Mouse (Mus musculus): ENCODE results near the gene Lmtk3.

Gene Lmtk3

DNA sequence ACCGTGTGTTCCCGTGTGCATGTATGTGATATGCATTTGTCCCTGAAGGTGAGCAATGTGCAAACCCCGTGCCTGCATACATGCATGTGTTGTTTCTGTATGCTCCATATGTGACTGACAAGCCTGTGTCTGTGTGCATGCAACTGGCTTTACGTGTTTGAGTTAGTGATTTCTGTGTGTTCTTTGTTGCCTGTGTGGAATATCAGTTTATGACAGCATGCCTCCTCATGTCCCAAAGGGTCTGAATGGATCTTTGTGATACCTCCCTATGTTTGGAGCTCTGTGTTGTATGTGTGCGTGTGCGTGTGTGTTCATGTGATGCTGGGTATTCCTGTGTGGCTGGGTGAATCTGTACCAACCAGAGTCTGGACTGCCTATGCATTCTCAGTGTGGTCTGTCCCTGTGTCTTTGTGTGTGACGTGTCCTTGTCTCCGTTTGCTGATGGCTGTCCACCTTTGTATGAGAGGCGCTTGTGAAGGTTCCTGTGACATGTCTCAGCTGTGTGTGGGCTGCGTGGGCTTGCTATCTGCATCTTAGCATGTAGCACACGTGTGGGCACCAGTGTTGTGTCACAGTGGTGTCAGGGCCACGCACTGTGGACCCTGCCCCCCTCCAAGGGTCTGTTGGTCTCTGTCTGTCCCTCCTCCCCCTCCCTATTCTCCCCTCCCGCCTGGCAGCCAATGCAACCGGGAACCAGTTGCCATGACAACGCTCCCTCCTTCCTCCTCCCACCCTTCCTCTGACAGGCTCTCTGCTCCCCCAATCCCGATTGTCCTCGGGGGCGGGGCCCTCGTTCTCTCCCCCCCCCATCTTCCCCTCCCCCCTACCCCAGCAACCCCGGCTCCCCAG is 1.2 kb downstream of the Lmtk3 start, which contains the start of gene Sult2b1:
Gene Sult2b1 (minus strand): TSS at position 146 of the 849 bp plus-strand sequence.
- peak; percentile 92 for DNase-seq (ENCODE audit: inconsistent ontology term)

DNA sequence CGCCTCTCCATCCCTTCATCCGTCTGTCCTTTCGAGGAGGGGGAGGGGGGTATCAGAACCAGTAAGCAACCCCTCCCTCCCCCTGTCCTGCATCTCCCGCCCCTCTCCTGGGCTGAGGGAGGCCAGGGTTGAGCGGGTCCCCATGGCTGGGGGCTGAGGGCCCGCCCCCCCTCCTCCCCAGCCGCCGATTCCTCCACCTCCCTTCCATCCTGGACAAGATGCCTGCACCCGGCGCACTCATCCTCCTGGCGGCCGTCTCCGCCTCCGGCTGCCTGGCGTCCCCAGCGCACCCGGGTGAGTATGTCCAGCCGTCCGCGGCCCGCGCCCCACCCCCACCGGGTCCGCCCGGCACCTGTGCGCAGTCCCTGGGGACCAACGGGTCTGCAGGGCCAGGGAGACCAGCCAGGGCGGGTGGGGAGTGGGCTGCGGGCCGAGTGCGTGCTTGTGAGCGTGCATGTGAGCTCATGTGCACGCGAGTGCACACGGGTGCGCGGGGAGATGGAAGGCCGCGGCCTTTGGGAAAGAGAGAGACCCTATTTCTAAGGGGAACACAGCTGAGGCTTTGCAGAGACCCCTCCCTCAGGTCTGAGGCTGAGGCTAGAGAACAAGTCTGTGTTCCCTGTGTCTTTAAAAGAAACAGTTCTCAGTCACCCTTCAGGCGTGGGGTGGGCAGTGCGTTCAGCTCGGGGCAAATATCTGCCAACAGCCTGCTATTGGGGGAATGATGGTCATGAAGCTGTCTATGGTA is 2.0 kb downstream of the Lmtk3 start:
- peak; percentile 75 for DNase-seq (ENCODE audit: inconsistent ontology term)

DNA sequence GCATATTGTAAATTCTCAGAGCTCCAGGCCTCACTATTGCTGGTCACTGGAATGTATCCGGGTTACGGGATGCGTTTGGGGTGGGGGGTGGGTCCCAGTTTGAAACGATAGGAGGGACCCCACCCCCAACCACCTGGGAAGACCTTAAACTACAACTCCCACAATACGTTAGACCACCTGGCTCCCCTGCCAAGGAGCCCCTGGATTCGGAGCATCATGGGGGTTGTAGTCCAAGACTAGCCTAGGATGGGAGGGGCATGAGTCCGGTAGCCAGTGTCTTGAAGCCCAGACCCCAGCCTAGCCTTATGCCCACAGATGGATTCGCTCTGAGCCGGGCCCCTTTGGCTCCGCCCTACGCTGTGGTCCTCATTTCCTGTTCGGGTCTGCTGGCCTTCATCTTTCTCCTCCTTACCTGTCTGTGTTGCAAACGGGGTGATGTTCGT is 2.6 kb downstream of the Lmtk3 start:
- peak; percentile 78 for DNase-seq (ENCODE audit: inconsistent ontology term)

DNA sequence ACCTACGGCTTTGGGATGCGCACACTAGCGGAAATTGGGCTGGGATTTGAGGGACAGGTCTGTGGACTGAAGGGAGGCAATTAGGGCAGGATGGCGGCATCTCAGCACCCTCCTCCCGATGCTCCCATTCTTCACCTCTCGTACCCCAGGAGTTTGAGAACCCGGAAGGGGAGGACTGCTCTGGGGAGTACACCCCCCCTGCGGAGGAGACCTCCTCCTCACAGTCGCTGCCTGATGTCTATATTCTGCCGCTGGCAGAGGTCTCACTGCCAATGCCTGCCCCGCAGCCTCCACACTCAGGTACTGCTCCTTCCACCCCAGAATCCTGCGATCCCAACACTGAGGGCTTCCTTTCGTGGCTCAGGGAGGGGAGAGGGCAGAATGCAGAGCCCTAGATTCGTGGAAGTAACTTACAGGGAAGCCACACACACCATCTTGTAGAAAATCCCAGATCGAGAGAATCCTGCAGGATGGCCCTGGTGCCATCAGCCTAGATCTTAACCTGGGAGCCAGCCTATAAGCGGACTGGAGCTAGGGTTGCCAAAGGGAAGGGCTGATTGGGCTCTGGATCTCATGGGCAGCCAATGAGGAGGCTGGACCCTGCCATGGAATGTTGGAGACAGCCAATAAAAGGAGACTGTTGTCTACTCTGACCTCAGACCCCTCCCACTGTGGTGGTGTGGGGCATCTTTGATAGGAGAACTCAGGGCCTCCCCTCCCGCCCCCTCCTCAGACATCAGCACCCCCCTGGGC is 3.3 kb downstream of the Lmtk3 start:
- DNase-seq (ENCODE audit: inconsistent ontology term) = no peak

DNA sequence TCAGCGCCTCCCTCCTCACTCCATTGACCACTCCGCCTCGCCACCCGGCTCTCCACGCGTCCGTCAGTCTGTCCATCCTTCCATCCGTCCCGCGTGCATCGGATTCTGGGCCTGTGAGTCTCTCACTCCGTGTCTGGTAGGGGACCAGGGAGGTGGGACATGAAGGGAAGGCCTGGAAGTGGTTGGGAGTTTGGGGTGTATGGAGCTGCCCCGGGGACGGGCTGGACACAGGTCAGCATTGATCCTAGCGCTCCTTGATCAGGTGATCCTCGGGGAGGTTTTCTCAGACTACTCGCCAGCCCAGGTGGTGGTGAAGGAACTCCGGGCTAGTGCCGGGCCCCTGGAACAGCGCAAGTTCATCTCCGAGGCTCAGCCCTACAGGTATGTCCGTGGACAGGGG is 4.1 kb downstream of the Lmtk3 start:
- DNase-seq (ENCODE audit: inconsistent ontology term) = no peak

DNA sequence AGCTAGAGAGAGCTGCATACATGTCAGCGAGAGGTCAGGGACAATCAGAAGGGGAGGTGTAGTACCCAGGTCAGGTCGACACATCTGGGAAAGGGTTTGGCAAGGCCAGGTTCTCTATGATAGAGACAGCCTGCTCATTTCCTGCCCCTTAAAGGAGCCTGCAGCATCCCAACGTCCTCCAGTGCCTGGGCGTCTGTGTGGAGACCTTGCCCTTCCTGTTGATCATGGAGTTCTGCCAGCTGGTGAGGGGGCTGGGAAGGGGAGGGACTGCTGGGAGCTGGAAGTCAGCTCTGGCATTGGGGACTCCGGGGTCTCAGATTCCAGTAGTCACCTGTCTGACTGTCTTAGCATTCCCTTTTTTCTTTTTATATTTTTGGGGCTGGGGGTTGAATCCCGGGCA is 7.2 kb downstream of the Lmtk3 start:
- no peak for DNase-seq (ENCODE audit: inconsistent ontology term)

DNA sequence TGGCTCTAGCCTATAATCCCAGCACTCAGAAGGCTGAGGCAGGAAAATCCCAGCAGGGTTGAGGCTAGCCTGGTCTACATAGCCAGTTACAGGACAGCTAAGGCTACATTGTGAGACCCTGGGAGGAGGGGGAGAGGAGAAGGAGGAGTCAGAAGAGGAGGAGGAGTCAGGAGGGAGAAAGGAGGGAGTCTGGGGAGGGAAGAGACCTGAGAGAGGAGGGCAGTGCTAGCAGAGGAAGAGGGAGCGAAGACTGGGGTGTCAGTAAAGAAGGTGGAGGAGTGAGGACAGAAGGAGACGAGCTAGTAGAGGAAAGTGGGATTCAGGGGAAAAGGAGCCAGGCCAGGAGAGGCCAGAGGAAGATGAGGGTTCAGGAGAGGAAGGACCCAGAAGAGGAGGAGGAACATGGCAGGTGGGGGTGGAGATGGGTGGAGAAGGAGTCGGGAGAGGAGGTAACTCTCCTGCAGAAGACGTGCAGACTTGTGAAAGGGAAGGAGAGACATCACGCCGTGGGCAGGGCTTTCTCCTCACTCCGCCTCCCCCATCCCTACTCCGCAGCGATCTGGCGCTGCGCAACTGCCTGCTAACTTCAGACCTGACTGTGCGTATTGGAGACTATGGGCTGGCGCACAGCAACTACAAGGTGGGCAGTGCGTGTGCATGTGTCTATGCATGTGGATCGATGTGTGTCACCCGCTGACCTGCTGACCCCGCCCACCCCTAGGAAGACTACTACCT is 8.4 kb downstream of the Lmtk3 start:
- no peak for DNase-seq (ENCODE audit: inconsistent ontology term)

DNA sequence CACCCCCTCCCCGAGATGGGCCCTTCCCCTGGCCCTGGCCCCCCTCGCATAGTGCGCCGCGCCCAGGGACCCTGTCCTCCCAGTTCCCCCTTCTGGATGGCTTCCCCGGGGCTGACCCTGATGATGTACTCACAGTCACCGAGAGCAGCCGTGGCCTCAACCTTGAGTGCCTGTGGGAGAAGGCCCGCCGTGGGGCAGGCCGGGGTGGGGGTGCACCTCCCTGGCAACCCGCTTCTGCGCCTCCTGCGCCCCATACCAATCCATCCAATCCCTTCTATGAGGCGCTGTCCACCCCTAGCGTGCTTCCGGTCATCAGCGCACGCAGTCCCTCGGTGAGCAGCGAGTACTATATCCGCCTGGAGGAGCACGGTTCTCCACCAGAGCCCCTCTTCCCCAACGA is 9.7 kb downstream of the Lmtk3 start:
- DNase-seq (ENCODE audit: inconsistent ontology term) = no peak

DNA sequence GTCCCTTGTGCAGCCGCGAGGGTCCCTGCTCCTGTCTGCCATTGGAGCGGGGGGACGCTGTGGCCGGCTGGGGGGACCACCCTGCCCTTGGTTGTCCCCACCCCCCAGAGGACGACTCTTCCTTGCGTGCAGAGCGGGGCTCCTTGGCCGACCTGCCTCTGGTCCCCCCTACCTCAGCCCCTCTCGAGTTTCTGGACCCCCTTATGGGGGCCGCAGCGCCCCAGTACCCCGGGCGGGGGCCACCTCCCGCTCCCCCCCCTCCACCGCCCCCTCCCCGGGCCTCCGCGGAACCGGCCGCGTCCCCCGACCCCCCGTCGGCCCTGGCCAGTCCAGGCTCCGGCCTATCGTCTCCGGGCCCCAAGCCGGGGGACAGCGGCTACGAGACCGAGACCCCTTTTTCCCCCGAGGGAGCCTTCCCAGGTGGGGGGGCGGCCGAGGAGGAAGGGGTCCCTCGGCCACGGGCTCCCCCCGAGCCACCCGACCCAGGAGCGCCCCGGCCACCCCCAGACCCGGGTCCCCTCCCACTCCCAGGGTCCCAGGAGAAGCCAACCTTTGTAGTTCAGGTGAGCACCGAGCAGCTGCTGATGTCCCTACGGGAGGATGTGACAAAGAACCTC is 10.5 kb downstream of the Lmtk3 start:
- DNase-seq (ENCODE audit: inconsistent ontology term) = no peak

DNA sequence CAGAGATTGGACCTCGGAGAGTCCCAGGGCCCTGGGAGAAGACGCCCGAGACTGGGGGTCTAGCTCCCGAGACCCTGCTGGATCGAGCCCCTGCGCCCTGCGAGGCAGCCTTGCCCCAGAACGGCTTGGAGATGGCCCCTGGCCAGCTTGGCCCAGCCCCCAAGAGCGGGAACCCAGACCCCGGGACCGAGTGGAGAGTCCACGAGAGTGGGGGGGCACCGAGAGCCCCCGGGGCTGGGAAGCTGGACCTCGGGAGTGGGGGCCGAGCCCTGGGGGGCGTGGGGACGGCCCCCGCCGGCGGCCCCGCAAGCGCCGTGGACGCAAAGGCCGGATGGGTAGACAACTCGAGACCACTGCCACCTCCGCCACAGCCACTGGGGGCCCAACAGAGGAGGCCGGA is 11.4 kb downstream of the Lmtk3 start:
- no peak for DNase-seq (ENCODE audit: inconsistent ontology term)

DNA sequence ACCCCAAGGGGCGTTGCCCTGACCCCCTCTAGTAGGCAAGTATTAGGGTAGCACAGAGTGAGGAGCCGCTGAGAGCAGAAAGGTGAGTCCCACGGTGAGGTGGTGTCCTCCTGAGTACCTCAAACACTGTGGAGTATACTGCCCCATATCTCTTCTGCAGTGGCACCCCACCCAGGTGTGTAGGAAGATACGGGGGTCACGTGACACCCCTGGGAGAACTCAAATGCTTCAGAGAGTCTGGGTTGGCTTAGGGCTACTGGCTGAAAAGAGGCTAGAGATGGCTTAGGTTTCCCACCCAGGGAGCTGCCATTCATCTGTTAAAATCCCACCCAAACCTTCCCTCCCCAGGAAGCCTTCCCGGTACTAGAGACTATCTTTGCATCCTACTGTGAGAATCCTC is 13.4 kb downstream of the Lmtk3 start:
- DNase-seq (ENCODE audit: inconsistent ontology term) = no peak

DNA sequence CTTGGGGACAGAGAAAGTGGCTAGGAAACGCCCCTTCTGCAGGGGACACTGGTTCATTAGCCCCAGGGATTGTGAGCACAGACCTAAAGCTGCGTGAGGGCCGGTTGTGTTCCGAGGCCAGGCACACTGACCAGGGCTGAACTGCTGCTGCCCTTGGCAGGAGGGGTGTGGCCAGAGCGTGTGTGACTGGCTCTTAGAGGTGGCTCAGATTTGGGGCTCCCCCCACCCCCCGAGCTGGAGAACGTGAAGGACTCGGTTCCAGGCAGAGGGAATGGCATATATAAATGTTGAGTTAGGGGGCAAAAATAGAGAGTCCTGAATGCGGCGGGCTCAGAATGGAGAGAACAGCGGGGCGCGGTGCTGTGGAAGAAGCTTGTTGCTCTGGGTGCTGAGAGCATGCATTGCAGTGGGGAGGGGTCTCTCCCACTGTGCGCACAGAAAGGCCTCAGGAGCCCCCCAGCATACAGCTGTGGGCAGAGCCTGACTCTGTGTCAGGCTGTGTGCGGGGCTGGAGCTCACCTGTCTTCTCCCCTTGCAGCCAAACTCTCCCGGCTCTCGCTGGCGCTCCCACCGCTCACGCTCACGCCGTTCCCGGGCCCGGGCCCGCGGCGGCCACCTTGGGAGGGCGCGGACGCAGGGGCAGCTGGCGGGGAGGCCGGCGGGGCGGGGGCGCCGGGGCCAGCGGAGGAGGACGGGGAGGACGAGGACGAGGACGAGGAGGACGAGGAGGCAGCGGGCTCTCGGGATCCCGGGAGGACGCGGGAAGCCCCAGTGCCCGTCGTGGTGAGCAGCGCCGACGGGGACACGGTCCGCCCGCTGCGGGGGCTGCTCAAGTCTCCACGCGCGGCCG is 14.3 kb downstream of the Lmtk3 start:
- DNase-seq (ENCODE audit: inconsistent ontology term) = no peak

DNA sequence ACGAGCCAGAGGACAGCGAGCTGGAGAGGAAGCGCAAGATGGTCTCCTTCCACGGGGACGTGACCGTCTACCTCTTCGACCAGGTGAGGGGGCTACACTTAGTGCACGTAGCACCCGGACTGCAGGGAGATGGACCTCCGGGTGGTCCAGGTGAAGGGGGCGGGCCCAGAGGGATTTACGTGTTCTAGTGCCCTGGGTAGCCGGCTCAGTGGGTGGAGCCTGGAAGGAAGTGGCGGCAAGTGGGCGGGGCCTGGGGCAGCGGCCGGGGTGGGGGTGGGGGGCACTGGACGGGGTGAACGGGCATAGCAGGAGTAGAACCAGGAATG is 14.9 kb downstream of the Lmtk3 start:
- DNase-seq (ENCODE audit: inconsistent ontology term) = no peak

DNA sequence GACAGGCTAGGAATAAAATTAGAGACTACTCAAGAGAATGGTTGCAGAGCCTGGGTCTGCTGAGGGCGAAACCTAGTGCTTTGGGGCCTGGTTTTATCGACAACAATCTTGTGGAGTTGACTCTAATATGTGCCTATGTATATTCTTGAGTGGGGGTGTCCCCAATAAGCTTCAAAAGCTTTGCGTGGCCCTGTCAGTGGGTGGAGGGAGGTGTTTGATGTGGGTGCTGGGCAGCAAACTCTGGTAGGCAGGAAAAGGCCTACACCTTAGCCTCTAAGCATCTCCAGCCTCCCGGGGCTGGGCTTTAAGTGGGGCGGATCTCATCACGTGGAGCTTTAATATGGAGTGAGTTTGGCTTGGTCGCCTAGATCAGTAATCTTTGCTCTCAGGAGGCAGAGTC is 15.4 kb downstream of the Lmtk3 start:
- no peak for DNase-seq (ENCODE audit: inconsistent ontology term)

DNA sequence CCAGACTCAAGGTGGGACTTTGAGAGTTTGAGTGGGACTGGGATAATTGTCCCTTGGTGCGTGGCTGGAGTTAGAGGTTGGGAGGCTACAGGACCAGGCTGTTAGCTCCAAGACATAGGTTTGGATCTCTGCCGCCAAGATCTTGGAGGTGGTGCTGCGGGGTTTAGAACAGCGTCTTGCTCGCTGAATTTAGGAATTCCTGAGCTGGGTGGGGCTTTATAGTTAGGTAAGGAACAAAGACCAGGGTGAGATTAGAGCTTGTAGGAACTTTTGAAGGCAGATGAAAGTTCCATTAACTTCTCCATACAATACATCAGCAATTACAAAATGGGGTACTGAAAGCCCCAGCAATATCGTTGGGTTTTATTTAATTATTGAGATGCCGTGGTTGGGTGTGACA is 16.5 kb downstream of the Lmtk3 start:
- no peak for DNase-seq (ENCODE audit: inconsistent ontology term)

DNA sequence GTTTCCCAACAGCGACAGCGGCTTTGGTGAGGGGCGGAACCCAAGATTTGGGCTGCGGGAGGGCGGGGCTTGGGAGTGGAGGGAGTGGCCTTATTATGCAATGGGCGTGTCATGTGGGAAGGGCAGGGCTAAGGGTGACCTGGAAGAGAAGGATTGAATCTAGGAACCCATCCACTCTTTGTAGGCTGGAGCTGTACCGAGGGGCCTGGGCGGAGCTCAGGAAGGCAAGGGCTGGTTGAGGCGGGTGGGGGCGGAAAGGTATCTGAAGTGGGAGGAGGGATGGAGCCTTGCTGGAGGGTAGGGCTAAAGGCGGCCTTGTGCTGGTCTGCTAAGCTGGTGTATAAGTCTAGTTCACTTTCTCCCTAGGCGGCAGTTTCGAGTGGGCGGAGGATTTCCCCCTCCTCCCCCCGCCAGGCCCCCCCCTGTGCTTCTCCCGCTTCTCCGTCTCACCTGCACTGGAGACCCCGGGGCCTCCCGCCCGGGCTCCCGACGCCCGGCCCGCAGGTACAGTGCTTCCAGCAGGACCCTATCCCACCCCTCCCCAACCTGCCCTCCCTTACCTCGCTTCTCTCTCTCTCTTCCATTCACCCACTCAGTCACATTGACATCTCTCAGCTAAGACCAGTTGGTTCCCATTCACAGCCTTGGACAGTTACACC is 17.1 kb downstream of the Lmtk3 start:
- DNase-seq (ENCODE audit: inconsistent ontology term) = no peak

DNA sequence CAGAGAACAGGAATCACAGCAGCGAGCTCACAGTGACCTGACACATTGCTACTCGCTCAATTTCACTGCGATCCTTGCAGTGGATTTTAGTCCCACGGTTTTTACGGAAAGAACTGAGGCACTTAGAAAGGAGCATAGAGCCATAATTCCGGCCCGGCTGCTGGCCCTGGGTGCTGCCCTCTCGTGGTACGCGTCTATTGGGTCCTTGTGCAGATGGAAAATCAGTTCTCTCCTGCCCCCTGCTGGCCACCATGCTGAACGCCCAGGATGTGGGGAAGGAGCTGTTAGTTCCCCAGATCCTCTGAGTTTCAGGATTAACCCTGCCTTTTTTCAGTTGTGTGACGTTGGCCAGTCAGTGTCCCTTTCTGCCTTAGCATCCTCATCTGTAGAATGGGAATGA is 17.8 kb downstream of the Lmtk3 start:
- peak; percentile 88 for DNase-seq (ENCODE audit: inconsistent ontology term)

DNA sequence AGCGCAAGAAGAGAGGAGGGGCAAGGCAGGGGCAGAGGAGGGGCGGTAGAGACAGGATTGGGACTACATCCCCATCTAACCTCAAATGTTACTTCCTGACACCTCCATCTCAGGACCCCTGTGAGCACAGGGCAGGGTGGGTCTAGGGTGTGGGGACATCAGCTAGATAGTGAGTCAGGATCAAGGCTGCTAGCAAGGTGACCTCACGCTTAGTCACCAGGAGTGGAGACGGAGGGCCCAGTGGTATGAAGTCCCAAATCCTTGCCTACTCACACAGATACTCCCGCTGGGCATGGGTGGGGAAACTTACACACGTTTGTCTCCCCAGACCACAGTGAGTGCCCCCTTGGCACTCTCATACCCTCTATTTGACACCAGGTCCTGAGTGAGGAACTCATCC is 19.0 kb downstream of the Lmtk3 start:
- no peak for DNase-seq (ENCODE audit: inconsistent ontology term)

DNA sequence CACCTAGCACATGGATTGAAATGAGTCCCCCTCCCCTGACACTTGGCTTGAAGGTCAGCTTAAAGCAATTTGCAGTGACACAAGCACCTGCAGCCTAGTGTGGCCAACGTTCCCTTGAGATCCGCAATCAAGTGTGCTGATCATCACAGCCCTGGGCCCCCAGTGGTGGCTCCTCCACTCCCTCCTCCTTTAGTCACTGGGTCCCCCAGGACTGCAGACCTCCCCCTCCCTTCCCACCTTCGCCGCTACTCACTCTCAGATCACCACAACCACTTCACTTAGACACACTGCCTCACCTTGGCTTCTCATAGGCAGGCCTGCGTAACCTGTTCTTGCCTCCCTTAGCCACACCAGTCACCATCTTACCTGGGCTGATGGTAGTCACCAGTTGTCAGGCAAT is 22.4 kb downstream of the Lmtk3 start:
- no peak for DNase-seq (ENCODE audit: inconsistent ontology term)

DNA sequence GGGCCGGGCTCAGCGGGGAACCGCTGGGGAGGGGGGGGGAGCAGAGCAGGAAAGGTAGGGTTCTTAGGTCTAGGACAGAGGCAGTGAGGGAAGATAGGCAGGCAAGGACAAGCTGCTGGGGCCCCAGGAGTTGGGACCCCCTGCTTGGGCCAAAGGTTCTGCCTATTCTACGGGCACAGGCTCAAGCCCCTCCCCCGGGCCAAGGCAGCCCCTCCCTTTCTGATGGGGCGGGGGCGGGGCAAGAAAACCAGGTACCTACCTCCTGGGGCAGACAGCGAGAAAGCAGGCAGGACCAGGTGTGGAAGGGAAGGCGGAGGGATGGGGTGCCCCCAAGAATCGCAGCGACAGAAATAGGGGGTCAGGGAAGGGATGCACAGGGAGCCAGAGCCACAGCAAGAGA is 24.9 kb downstream of the Lmtk3 start:
- DNase-seq (ENCODE audit: inconsistent ontology term) = no peak

All from Muller cell, postnatal 12 days (primary cell).